Comparison of ENCODE assay signal across 8 mouse cellular contexts in genomic region chr1:91062363-91062762, GRCm38 (mm10).
DNase-seq lines count a peak whose midpoint lies in the region.

No protein-coding gene starts in this region.

- peak overlapping the region; percentile 45 for H3K27ac ChIP-seq in brown adipose tissue, adult 24 weeks (replicated peaks; ENCODE audit: low read depth, low read length)

- DNase-seq in layer of hippocampus, adult 11-12 months (ENCODE audit: low spot score) = peak; percentile 62
- no peak for DNase-seq in layer of hippocampus, postnatal 25 days (ENCODE audit: extremely low spot score in 1 of 2, low spot score in 1 of 2)
- DNase-seq in heart, postnatal 25 days (ENCODE audit: low spot score) = peak; percentile 42
- peak; percentile 73 to 76 for DNase-seq in left cerebral cortex, postnatal 14 days (ENCODE audit: low spot score in 2 of 2)
- peak; percentile 81 to 88 for DNase-seq in natural killer cell, adult 2 months (ENCODE audit: low spot score in 2 of 2)
- no peak for DNase-seq in embryo, embryonic 10.5 days (ENCODE audit: low spot score)
- no peak for DNase-seq in spleen, postnatal 14 days (ENCODE audit: low spot score in 2 of 2)

- no peak overlapping the region for H3K4me3 ChIP-seq in brown adipose tissue, adult 24 weeks (ENCODE audit: insufficient read depth, low read depth, low read length)

- intact Hi-C loops in heart, postnatal 25 days (cut with DNase I) = no loop called here
- intact Hi-C loops in left cerebral cortex, postnatal 14 days (cut with DNase I) = no loop called here

- peaks cover 58% of the 10 kb centered on the region for H3K4me1 ChIP-seq in brown adipose tissue, adult 24 weeks (ENCODE audit: control insufficient read depth, insufficient read depth, insufficient read length, low read length)

Comparison
In these comparisons a context has a peak if more than half of its experiments do, and no peak if none do; other contexts are left out.
1. DNase-seq: peak in layer of hippocampus, adult 11-12 months (single experiment), heart, postnatal 25 days (single experiment), left cerebral cortex, postnatal 14 days (2 of 2) and natural killer cell, adult 2 months (2 of 2); none in layer of hippocampus, postnatal 25 days (0 of 2), embryo, embryonic 10.5 days (single experiment) and spleen, postnatal 14 days (0 of 2).